Mouse (Mus musculus): ENCODE data around the gene Spag17. TPM values are rescaled to one million over a fixed set of nuclear protein-coding genes. Genes with fewer than 3 reads are reported as not detected.
A peak's percentile ranks its signal among the peaks of the same experiment; 100 is the strongest.
"Not testable (repeated sequence)": the region's sequence is repeated elsewhere in the genome, so short reads cannot be mapped to it uniquely, and the experiment has no call there.

The Spag17 gene
- 0.14 and 0.40 TPM in 2 replicates for polyA plus RNA-seq (2015; fragmentation: Nextera tagmentation; extraction: Ambion mirVana)

DNA sequence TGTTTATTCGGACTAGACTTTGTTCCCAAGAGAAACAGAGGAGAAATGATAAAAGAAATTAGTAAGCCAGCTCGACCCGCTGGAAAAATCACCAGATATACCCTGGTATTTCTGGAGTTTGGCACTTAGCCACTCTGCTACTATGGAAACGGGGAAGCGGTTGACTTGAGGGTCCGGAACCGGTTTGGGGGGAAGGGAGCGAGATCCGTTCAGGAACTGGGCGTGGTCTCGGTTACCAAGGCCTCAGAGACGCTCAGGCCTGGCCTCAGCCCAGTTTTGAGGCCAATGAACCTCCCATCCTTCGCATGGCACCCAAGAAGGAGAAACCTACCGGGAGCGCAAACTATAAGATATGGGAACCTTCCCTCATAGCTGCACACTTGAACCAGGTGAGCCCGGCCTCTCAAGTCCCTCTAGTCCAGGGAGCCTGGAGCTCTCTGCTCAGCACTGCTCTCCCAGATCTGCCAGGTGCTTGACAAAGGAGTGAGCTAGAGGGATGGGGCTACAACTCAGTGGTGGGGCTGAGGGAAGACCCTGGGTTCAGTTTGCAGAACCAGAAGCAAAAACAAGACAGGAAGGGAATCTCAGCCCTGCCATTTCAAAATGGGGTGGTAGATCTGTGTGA, at the start of gene Spag17:
TSS of gene Spag17 (plus strand) at position 220 of the 625 bp plus-strand sequence.
- WGBS: 25% methylated on average over 16 of the region's 16 CpGs
- Histone ChIP-seq H3K27ac (no peak within 1 kb of the TSS), H3K36me3 (no peaks in the 10 kb centered on the region), H3K9me3 (replicated peaks) (no peaks in the 10 kb centered on the region), H3K27me3 (no peaks in the 10 kb centered on the region), H3K4me3 (no peak within 1 kb of the TSS), H3K9ac (no peak within 1 kb of the TSS), H3K4me1 (replicated peaks) (peaks cover 7% of the 10 kb centered on the region), H3K4me2 (peak within 1 kb of the TSS; percentile 41)
- ATAC-seq (replicated peaks; ENCODE audit: insufficient number of reproducible peaks, insufficient read depth, low FRiP score, low read depth): peak; percentile 74; the same call in 1 of the 2 replicates

DNA sequence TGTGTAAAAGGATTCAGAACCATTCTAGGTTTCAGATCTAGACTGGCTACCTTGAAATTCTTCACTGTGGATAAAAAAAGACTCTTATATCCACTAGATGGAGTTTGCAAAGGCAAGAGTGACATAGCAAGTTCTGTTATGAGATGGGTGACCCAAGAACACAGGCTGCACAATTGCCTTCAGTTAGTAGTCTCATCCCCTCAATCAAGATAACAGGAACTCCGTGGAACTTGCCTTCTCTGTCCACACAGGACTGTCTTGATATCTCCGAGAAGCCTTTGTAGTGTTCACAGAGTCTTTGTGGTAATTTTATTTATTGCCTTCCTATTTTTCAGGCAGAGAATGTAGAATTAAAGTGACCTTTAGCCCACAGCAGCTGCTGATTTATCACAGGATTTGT, 42.9 kb upstream of the Spag17 start:
- Histone ChIP-seq H3K36me3 (no peaks in the 10 kb centered on the region), H3K9ac (no peak overlapping the region), H3K4me2 (no peak overlapping the region), H3K4me1 (replicated peaks) (no peaks in the 10 kb centered on the region), H3K9me3 (replicated peaks) (no peaks in the 10 kb centered on the region), H3K4me3 (no peak overlapping the region), H3K27ac (no peak overlapping the region), H3K27me3 (no peaks in the 10 kb centered on the region)
- 60% methylated on average over 2 of the region's 2 CpGs for WGBS
- no peak for ATAC-seq (replicated peaks; ENCODE audit: insufficient number of reproducible peaks, insufficient read depth, low FRiP score, low read depth)

DNA sequence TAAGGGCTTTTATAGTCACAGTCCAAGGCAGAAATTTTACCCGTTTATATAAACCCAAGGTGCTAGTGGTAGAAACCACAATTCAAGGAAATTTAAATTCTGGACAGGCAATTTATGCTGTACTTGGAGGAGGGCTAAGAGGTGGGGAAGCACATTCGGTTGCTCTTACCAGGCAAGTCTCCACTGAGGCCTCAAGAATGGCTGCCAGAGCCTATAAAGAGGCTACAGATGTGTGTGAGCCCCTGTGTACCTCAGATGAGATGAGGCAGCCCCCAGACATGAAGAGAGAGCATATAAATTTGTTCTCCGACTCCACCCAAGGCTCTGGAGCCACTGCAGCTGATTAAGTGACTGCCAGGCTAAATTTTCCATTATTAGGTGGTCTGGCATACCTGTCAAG, 42.4 kb upstream of the Spag17 start:
- 78% methylated on average over 3 of the region's 3 CpGs for WGBS

DNA sequence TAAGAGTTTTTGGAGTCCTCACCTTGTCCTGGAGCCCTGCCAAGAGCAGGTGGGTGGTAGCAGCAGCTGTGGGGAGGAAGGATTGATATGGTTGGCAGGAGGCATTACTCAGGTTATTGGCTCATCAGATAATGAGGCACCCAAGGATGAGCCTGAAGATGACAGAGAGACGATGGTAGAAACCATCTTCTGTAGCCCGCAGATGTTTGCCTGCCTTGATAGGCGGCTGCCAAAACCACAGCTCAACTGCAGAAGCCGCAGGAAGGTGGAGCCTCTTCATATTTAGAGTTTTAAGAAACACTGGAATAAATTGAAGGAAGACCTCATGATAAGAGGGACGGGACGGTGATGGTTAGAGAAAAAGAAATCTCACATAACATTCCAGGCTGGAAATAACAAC, 42.0 kb upstream of the Spag17 start:
- Histone ChIP-seq H3K4me3 (no peak overlapping the region), H3K4me1 (replicated peaks) (no peaks in the 10 kb centered on the region), H3K9me3 (replicated peaks) (no peaks in the 10 kb centered on the region), H3K36me3 (no peaks in the 10 kb centered on the region), H3K27me3 (no peaks in the 10 kb centered on the region), H3K9ac (no peak overlapping the region), H3K4me2 (no peak overlapping the region), H3K27ac (no peak overlapping the region)
- ATAC-seq (replicated peaks; ENCODE audit: insufficient number of reproducible peaks, insufficient read depth, low FRiP score, low read depth): no peak
- WGBS: 80% methylated on average over 6 of the region's 6 CpGs

More for the DNA sequence above, 42.4 kb upstream of the Spag17 start:
- Histone ChIP-seq H3K4me2 (no peak overlapping the region), H3K27ac (no peak overlapping the region), H3K27me3 (no peaks in the 10 kb centered on the region), H3K4me3 (no peak overlapping the region), H3K4me1 (replicated peaks) (no peaks in the 10 kb centered on the region), H3K9me3 (replicated peaks) (no peaks in the 10 kb centered on the region), H3K36me3 (no peaks in the 10 kb centered on the region), H3K9ac (no peak overlapping the region)
- no peak for ATAC-seq (replicated peaks; ENCODE audit: insufficient number of reproducible peaks, insufficient read depth, low FRiP score, low read depth)

DNA sequence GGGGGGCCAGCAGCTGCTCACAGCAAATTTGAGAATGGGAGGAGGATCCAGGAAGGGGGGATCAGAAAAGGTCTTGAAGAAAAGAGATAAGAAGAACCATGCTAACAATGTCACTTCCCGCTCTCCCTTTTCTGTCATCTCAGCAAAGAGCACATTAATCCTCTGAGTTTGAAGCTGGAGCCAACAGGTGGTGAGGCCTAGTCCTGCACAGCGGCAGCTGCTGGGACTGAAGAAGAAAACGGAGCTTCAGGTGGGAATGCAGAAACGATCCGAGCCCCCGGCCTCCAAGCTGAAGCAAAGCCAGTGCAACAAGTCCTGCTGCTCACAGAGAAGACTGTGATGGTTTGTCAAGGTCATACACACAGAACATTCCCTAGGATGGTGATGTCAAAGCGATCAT, 34.3 kb upstream of the Spag17 start:
- H3K4me1 ChIP-seq (replicated peaks): no peaks in the 10 kb centered on the region
- H3K4me3 ChIP-seq: no peak overlapping the region
- H3K27me3 ChIP-seq: no peaks in the 10 kb centered on the region
- H3K27ac ChIP-seq: no peak overlapping the region
- no peak overlapping the region for H3K9ac ChIP-seq
- H3K36me3 ChIP-seq: no peaks in the 10 kb centered on the region
- 60% methylated on average over 7 of the region's 7 CpGs for WGBS
- H3K9me3 ChIP-seq (replicated peaks): no peaks in the 10 kb centered on the region
- H3K4me2 ChIP-seq: no peak overlapping the region
- ATAC-seq (replicated peaks; ENCODE audit: insufficient number of reproducible peaks, insufficient read depth, low FRiP score, low read depth): no peak

DNA sequence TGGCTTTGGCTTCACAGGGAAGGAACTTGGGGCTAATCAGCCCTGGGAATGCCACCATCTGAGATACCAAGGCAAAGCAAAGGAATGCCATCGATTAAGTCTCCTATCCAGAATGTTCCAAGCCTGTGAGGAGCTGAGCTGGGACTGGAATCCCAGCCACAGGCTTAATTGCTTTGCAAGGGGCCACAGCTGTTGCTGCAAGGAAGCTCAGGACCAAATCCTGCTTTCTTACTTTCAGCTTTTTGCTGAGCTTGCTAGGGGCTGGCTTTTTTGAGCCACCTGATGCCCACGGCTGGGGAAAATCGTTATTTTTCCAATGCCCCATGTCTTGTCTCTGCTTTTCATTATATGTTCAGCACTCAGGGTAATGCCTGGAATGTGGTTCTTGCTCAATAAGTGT, 30.6 kb upstream of the Spag17 start:
- Histone ChIP-seq H3K9me3 (replicated peaks) (no peaks in the 10 kb centered on the region), H3K9ac (no peak overlapping the region), H3K4me2 (no peak overlapping the region), H3K36me3 (no peaks in the 10 kb centered on the region), H3K27ac (no peak overlapping the region), H3K4me3 (no peak overlapping the region), H3K4me1 (replicated peaks) (no peaks in the 10 kb centered on the region), H3K27me3 (no peaks in the 10 kb centered on the region)
- no peak for ATAC-seq (replicated peaks; ENCODE audit: insufficient number of reproducible peaks, insufficient read depth, low FRiP score, low read depth)
- 79% methylated on average over 3 of the region's 3 CpGs for WGBS

DNA sequence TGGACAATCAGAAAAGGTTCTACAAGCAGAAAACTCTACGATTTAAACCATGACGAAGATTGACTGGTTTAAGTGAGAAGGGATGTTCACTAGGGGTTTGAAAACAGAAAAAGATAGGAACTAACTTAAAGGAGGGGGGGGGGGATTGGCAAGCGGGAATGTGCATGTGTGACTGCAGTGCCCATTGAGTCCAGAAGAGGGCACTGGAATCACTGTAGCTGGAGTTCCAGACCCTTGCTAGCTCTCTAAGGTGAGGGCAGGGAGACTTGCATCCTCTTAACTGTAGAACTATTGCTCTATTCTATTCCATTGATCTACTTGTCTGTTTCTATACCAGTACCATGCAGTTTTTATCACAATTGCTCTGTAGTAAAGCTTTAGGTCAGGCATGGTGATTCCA, 26.3 kb upstream of the Spag17 start:
- no peaks in the 10 kb centered on the region for H3K9me3 ChIP-seq (replicated peaks)
- no peaks in the 10 kb centered on the region for H3K4me1 ChIP-seq (replicated peaks)
- ATAC-seq (replicated peaks; ENCODE audit: insufficient number of reproducible peaks, insufficient read depth, low FRiP score, low read depth): no peak
- H3K27me3 ChIP-seq: no peaks in the 10 kb centered on the region
- no peak overlapping the region for H3K27ac ChIP-seq
- no peak overlapping the region for H3K4me2 ChIP-seq
- H3K36me3 ChIP-seq: no peaks in the 10 kb centered on the region
- 67% methylated on average over 3 of the region's 3 CpGs for WGBS
- no peak overlapping the region for H3K9ac ChIP-seq
- H3K4me3 ChIP-seq: no peak overlapping the region

DNA sequence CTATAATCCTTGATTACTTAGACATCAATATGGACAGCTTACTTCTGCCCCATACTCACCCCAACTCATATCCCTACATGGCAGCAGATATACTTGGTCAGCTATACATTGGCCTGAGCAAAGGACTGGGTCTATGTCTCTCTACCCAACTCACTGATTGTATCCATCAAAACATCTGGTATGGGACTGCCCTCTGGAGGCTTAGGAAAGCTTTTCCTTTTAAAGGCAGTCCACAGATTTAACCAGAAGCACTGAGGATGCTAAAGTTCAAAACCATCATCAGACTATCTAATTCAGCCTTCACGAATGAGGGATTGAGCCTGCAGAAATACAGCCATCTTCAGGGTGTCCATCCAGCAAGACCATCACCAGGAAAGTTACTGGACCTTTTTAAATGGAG, 20.5 kb upstream of the Spag17 start:
- no peak overlapping the region for H3K9ac ChIP-seq
- H3K9me3 ChIP-seq (replicated peaks): no peaks in the 10 kb centered on the region
- H3K27me3 ChIP-seq: no peaks in the 10 kb centered on the region
- no peaks in the 10 kb centered on the region for H3K36me3 ChIP-seq
- H3K4me2 ChIP-seq: no peak overlapping the region
- no peaks in the 10 kb centered on the region for H3K4me1 ChIP-seq (replicated peaks)
- H3K27ac ChIP-seq: no peak overlapping the region
- no peak overlapping the region for H3K4me3 ChIP-seq
- 64% methylated on average over 1 of the region's 1 CpGs for WGBS
- ATAC-seq (replicated peaks; ENCODE audit: insufficient number of reproducible peaks, insufficient read depth, low FRiP score, low read depth): no peak

DNA sequence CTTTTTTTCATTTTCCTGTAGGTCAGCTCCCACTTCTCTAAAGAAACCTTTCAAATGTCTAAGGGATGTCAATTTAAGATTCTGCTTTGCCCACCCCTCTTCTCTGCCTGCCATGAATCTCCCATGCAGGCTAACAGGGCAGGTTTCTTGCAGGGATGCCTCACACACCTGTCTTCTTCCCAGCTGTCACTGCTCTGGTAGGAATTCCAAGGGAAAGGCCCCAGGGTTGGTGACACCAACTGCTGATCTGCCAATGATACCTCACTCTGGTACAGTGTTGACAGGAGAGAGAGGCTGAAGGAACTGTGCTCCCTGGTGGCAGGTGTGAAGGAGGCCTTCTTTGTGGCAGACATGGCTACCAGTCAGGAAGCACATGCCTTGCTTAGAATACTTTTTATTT, 10.1 kb upstream of the Spag17 start:
- H3K36me3 ChIP-seq: no peaks in the 10 kb centered on the region
- H3K9me3 ChIP-seq (replicated peaks): no peaks in the 10 kb centered on the region
- no peak overlapping the region for H3K9ac ChIP-seq
- H3K4me2 ChIP-seq: no peak overlapping the region
- no peaks in the 10 kb centered on the region for H3K27me3 ChIP-seq
- H3K4me3 ChIP-seq: no peak overlapping the region
- H3K4me1 ChIP-seq (replicated peaks): no peaks in the 10 kb centered on the region
- no peak for ATAC-seq (replicated peaks; ENCODE audit: insufficient number of reproducible peaks, insufficient read depth, low FRiP score, low read depth)
- H3K27ac ChIP-seq: no peak overlapping the region

DNA sequence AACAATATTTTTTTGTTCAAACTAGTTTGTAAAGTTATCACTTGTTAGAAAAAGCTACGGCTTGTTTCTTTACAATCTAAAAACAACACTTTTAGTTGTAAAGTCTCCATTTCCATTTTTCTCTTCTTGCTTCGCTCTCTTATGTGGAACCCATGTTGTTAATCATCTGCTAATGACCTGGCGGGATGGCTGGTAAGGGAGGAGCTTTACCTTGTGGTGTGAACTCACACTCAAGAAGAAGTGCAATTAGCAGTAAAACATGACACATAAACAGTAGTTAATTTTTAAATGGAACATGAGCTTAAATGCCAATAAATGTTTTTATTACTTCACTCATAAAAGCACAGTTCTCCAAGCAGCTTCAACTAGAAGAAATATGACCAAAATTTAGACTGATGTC, 3.7 kb upstream of the Spag17 start:
- Histone ChIP-seq H3K9me3 (replicated peaks) (no peaks in the 10 kb centered on the region), H3K4me2 (no peak overlapping the region), H3K27me3 (no peaks in the 10 kb centered on the region), H3K9ac (no peak overlapping the region), H3K36me3 (no peaks in the 10 kb centered on the region), H3K27ac (no peak overlapping the region), H3K4me3 (no peak overlapping the region), H3K4me1 (replicated peaks) (peaks cover 7% of the 10 kb centered on the region)
- no peak for ATAC-seq (replicated peaks; ENCODE audit: insufficient number of reproducible peaks, insufficient read depth, low FRiP score, low read depth)
- 75% methylated on average over 3 of the region's 3 CpGs for whole genome bisulfite sequencing

DNA sequence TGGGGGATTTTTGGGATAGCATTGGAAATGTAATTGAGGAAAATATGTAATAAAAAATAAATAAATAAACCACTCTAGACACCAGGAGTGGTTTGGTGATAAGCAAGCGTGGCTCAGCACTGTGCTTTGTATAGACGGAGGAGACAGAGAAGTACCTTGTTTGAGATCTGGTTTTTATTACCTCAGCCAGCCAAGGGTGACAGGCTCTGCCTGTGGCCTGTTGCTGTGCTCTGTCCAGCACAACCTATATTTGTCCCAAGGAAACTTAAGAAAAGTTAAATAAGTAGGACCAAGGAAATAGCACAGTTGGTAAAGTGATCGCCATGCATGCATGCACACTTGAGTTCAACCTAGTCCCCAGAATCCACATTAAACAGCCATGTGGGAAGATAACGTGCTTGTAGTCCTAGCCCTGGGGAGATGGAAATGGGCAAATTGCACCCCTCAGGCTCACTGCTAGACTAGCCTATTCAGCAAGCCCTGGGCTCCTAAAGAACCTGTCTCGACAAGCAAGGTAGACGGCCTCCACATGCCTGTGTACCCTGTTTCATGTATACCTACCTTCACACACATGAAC, 1.1 kb upstream of the Spag17 start:
- H3K4me1 ChIP-seq (replicated peaks): peaks cover 7% of the 10 kb centered on the region
- WGBS: 74% methylated on average over 6 of the region's 6 CpGs
- no peak overlapping the region for H3K4me3 ChIP-seq
- H3K9me3 ChIP-seq (replicated peaks): no peaks in the 10 kb centered on the region
- H3K9ac ChIP-seq: no peak overlapping the region
- no peak for ATAC-seq (replicated peaks; ENCODE audit: insufficient number of reproducible peaks, insufficient read depth, low FRiP score, low read depth)
- no peak overlapping the region for H3K4me2 ChIP-seq
- H3K27ac ChIP-seq: no peak overlapping the region
- H3K27me3 ChIP-seq: no peaks in the 10 kb centered on the region
- no peaks in the 10 kb centered on the region for H3K36me3 ChIP-seq

DNA sequence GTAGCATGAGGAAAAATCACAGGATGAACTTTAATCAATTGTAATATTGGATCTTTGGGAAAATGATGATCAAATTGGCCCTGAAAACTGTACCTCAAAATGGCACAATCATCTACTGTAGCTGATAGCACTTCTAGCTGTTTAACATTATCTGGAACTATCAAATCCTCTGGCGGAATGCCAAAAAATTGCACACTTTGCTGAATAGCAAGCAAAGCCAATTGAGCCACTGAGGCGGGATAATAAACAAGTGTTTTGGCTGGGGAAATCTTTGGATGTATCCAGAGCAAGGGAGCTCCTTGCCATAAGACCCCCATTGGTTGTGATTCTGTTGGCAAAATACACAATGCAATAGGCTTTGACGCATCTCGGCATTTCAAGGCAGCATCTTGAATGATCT, 9.5 kb downstream of the Spag17 start:
- WGBS: 89% methylated on average over 4 of the region's 4 CpGs
- not testable (repeated sequence) for H3K36me3 ChIP-seq; H3K4me3 ChIP-seq; H3K27me3 ChIP-seq; H3K9me3 ChIP-seq (replicated peaks); H3K4me1 ChIP-seq (replicated peaks); H3K27ac ChIP-seq; H3K4me2 ChIP-seq; H3K9ac ChIP-seq; ATAC-seq (replicated peaks; ENCODE audit: insufficient number of reproducible peaks, insufficient read depth, low FRiP score, low read depth)

All from heart, embryonic 15.5 days (tissue).